Mouse (Mus musculus) midbrain, embryonic 11.5 days (tissue): ENCODE data around the gene Enox1. TPM values are rescaled to one million over a fixed set of nuclear protein-coding genes. Genes with fewer than 3 reads are reported as not detected.
A peak's percentile ranks its signal among the peaks of the same experiment; 100 is the strongest.

Experiments
- ATAC-seq: fragments of 200-750 bp; cut with Nextera tagmentation; 2 replicates; pipeline ENCODE4 v1.8.0; 2017; ENCODE audit warnings: moderate TSS enrichment, moderate library complexity; ENCODE audit not compliant: low FRiP score
- DNase-seq: peaks from one replicate; pipeline ENCODE4 v3.0.0; 2015; ENCODE audit warnings: low spot score; ENCODE audit errors: missing footprints
- H3K27ac ChIP-seq: fragments of 300-500 bp; sonication (generic); 2 replicates; pipeline ENCODE4 v1.5.1; 2014; ENCODE audit warnings: low read depth, low read length
- H3K27me3 ChIP-seq: fragments of 300-500 bp; sonication (generic); 2 replicates; pipeline ENCODE4 v1.6.1; 2014; ENCODE audit warnings: mild to moderate bottlenecking, low read length, moderate library complexity, mixed read lengths; ENCODE audit not compliant: control insufficient read depth, insufficient read depth
- H3K36me3 ChIP-seq: fragments of 300-500 bp; sonication (generic); 2 replicates; pipeline ENCODE4 v1.6.1; 2014; ENCODE audit warnings: mild to moderate bottlenecking, low read length, moderate library complexity, mixed read lengths; ENCODE audit not compliant: control insufficient read depth, insufficient read depth
- H3K4me1 ChIP-seq: fragments of 300-500 bp; sonication (generic); 2 replicates; pipeline ENCODE4 v1.6.1; 2014; ENCODE audit warnings: low read length; ENCODE audit not compliant: control insufficient read depth, insufficient read depth
- H3K4me2 ChIP-seq: fragments of 300-500 bp; sonication (generic); 2 replicates; pipeline ENCODE4 v1.6.1; 2014; ENCODE audit warnings: mild to moderate bottlenecking, moderate library complexity
- H3K4me3 ChIP-seq: fragments of 300-500 bp; sonication (generic); 2 replicates; pipeline ENCODE4 v1.5.1; 2014; ENCODE audit warnings: low read depth, low read length
- H3K9ac ChIP-seq: fragments of 300-500 bp; sonication (generic); 2 replicates; pipeline ENCODE4 v1.6.1; 2014; ENCODE audit warnings: low read length
- H3K9me3 ChIP-seq: fragments of 300-500 bp; sonication (generic); 2 replicates; pipeline ENCODE4 v1.6.1; 2016; ENCODE audit warnings: low read length; ENCODE audit not compliant: control insufficient read depth
- WGBS: fragments of 180-500 bp; shearing (Covaris S2); extraction: QIAGEN DNeasy Blood & Tissue Kit; methylation state at CpG from one replicate; pipeline ENCODE4 v1.1.7; 2014; 5-methylcytosine and 5-hydroxymethylcytosine counted together
- polyA plus RNA-seq: library from polyadenylated mRNA; unstranded; fragments of >200 nt; fragmentation: Nextera tagmentation; extraction: Ambion mirVana; gene quantifications from 2 replicates; pipeline ENCODE4 v1.2.1, GENCODE M21; 2014

The Enox1 gene
- polyA plus RNA-seq, 1 experiment from 2014 or later: 12.8 TPM

- H3K4me1 ChIP-seq: no peaks in the 10 kb centered on the region; the same call in 1 of the 2 replicates
- H3K9ac ChIP-seq: no peak overlapping the region
- peak; percentile 81 for ATAC-seq
- no peaks in the 10 kb centered on the region for H3K9me3 ChIP-seq
- 81% methylated on average over 7 of the region's 7 CpGs for WGBS
- no peak overlapping the region for H3K27ac ChIP-seq
- DNase-seq: no peak
- H3K27me3 ChIP-seq: no peaks in the 10 kb centered on the region
- H3K36me3 ChIP-seq: no peaks in the 10 kb centered on the region
- H3K4me2 ChIP-seq: no peak overlapping the region
- no peak overlapping the region for H3K4me3 ChIP-seq
These were observed 321.6 kb downstream of the Enox1 start for GRCm38 (mm10) chr14:77478210-77478609.

GRCm38 (mm10) chr14:77478692-77479091 lies 322.1 kb downstream of the Enox1 start:
- ATAC-seq (no peak), DNase-seq (no peak)
- no peaks in the 10 kb centered on the region; the same call in 1 of the 2 replicates for H3K4me1 ChIP-seq
- H3K36me3 ChIP-seq: no peaks in the 10 kb centered on the region
- H3K4me3 ChIP-seq: no peak overlapping the region
- H3K27ac ChIP-seq: no peak overlapping the region
- no peaks in the 10 kb centered on the region for H3K27me3 ChIP-seq
- H3K9me3 ChIP-seq: no peaks in the 10 kb centered on the region
- H3K4me2 ChIP-seq: no peak overlapping the region
- WGBS: 84% methylated on average over 8 of the region's 8 CpGs
- no peak overlapping the region for H3K9ac ChIP-seq

GRCm38 (mm10) chr14:77483076-77483475 lies 326.5 kb downstream of the Enox1 start:
- Histone ChIP-seq H3K4me1 (no peaks in the 10 kb centered on the region), H3K4me2 (no peak overlapping the region), H3K36me3 (no peaks in the 10 kb centered on the region), H3K27me3 (no peaks in the 10 kb centered on the region), H3K4me3 (no peak overlapping the region), H3K9me3 (no peaks in the 10 kb centered on the region), H3K9ac (no peak overlapping the region), H3K27ac (no peak overlapping the region)
- DNase-seq (no peak), ATAC-seq (no peak)
- 47% methylated on average over 15 of the region's 15 CpGs for WGBS

GRCm38 (mm10) chr14:77484951-77485447 lies 328.4 kb downstream of the Enox1 start:
- no peak for DNase-seq
- Histone ChIP-seq H3K36me3 (no peaks in the 10 kb centered on the region), H3K4me2 (no peak overlapping the region), H3K27ac (no peak overlapping the region), H3K9ac (no peak overlapping the region), H3K9me3 (no peaks in the 10 kb centered on the region), H3K4me1 (no peaks in the 10 kb centered on the region), H3K4me3 (no peak overlapping the region), H3K27me3 (no peaks in the 10 kb centered on the region)
- no peak for ATAC-seq
- 83% methylated on average over 8 of the region's 8 CpGs for WGBS

GRCm38 (mm10) chr14:77490699-77491098 lies 334.1 kb downstream of the Enox1 start:
- no peak overlapping the region for H3K27ac ChIP-seq
- ATAC-seq (no peak), DNase-seq (no peak)
- H3K36me3 ChIP-seq: no peaks in the 10 kb centered on the region
- no peak overlapping the region for H3K4me2 ChIP-seq
- H3K4me1 ChIP-seq: no peaks in the 10 kb centered on the region
- H3K27me3 ChIP-seq: no peaks in the 10 kb centered on the region
- no peak overlapping the region for H3K4me3 ChIP-seq
- H3K9ac ChIP-seq: no peak overlapping the region
- WGBS: 92% methylated on average over 6 of the region's 6 CpGs
- no peaks in the 10 kb centered on the region for H3K9me3 ChIP-seq

- no peaks in the 10 kb centered on the region for H3K36me3 ChIP-seq
- no peak overlapping the region for H3K4me3 ChIP-seq
- no peaks in the 10 kb centered on the region for H3K27me3 ChIP-seq
- H3K4me2 ChIP-seq: no peak overlapping the region
- no peak overlapping the region for H3K9ac ChIP-seq
- H3K27ac ChIP-seq: no peak overlapping the region
- 88% methylated on average over 2 of the region's 2 CpGs for WGBS
- no peaks in the 10 kb centered on the region for H3K9me3 ChIP-seq
- DNase-seq (peak; percentile 66), ATAC-seq (no peak)
- H3K4me1 ChIP-seq: no peaks in the 10 kb centered on the region
These were observed 335.2 kb downstream of the Enox1 start for GRCm38 (mm10) chr14:77491731-77492130.

- Histone ChIP-seq H3K27ac (no peak overlapping the region), H3K36me3 (no peaks in the 10 kb centered on the region), H3K4me2 (no peak overlapping the region), H3K27me3 (no peaks in the 10 kb centered on the region), H3K9me3 (no peaks in the 10 kb centered on the region), H3K4me3 (no peak overlapping the region), H3K9ac (no peak overlapping the region), H3K4me1 (no peaks in the 10 kb centered on the region)
- WGBS: 70% methylated on average over 6 of the region's 6 CpGs
- no peak for ATAC-seq
- DNase-seq: no peak
These were observed 343.5 kb downstream of the Enox1 start for GRCm38 (mm10) chr14:77499996-77500581.

GRCm38 (mm10) chr14:77504458-77505135 lies 348.0 kb downstream of the Enox1 start:
- H3K4me2 ChIP-seq: no peak overlapping the region
- H3K9ac ChIP-seq: no peak overlapping the region
- no peaks in the 10 kb centered on the region for H3K9me3 ChIP-seq
- ATAC-seq (no peak), DNase-seq (no peak)
- H3K27ac ChIP-seq: no peak overlapping the region
- no peaks in the 10 kb centered on the region for H3K36me3 ChIP-seq
- no peaks in the 10 kb centered on the region for H3K4me1 ChIP-seq
- WGBS: 84% methylated on average over 12 of the region's 12 CpGs
- no peak overlapping the region for H3K4me3 ChIP-seq
- H3K27me3 ChIP-seq: no peaks in the 10 kb centered on the region

GRCm38 (mm10) chr14:77506341-77506740 lies 349.8 kb downstream of the Enox1 start:
- no peak overlapping the region for H3K9ac ChIP-seq
- H3K9me3 ChIP-seq: no peaks in the 10 kb centered on the region
- H3K27me3 ChIP-seq: no peaks in the 10 kb centered on the region
- H3K4me2 ChIP-seq: no peak overlapping the region
- H3K4me3 ChIP-seq: no peak overlapping the region
- H3K36me3 ChIP-seq: no peaks in the 10 kb centered on the region
- WGBS: 73% methylated on average over 9 of the region's 9 CpGs
- H3K27ac ChIP-seq: no peak overlapping the region
- DNase-seq (no peak), ATAC-seq (no peak)
- no peaks in the 10 kb centered on the region for H3K4me1 ChIP-seq
